Mouse (Mus musculus): ENCODE results near the gene Rab5c. TPM values are rescaled to one million over a fixed set of nuclear protein-coding genes. Genes with fewer than 3 reads are reported as not detected.

Gene Rab5c
- polyA plus RNA-seq, 1 experiment from 2014 or later = 34.7 TPM

DNA sequence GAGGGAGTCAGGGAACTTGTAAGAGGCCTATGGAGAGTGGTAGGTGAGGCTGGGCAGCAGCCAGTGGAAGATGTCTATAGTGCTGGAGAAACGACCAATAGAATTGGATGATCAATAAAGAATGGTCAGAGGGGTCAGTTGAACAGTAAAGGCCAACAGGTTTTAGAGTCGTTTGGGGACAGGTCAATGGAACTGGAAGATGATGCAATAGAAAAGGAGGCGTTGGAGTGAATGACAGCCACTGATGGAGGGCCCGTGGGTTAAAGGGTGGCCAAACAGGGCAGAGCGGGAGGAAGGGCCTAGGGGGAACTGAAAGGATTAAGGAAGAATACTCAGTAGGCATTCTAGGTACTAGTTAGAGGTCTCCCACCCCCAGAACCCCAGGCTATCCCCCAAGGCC lies 9.1 kb upstream of the Rab5c start:
- H3K4me2 ChIP-seq (ENCODE audit: low read length) = no peak overlapping the region
- no peak overlapping the region for H3K4me3 ChIP-seq (replicated peaks; ENCODE audit: low read depth, low read length)
- H3K36me3 ChIP-seq (ENCODE audit: insufficient read depth, low read length) = no peaks in the 10 kb centered on the region
- 55% methylated on average over 5 of the region's 5 CpGs for WGBS
- H3K9ac ChIP-seq (ENCODE audit: low read depth, low read length) = no peak overlapping the region
- no peak for TF ChIP-seq CTCF (IDR thresholded peaks at IDR 0.05; ENCODE audit: low read depth)
- no peak for DNase-seq (ENCODE audit: low spot score)
- no peak overlapping the region for H3K27ac ChIP-seq
- H3K9me3 ChIP-seq (replicated peaks; ENCODE audit: low read length) = no peaks in the 10 kb centered on the region
- no peak for ATAC-seq (replicated peaks; ENCODE audit: low FRiP score, low read depth)
- no peaks in the 10 kb centered on the region for H3K4me1 ChIP-seq (replicated peaks; ENCODE audit: insufficient read depth, low read length)
- H3K27me3 ChIP-seq (ENCODE audit: insufficient read depth, low read length) = no peaks in the 10 kb centered on the region

DNA sequence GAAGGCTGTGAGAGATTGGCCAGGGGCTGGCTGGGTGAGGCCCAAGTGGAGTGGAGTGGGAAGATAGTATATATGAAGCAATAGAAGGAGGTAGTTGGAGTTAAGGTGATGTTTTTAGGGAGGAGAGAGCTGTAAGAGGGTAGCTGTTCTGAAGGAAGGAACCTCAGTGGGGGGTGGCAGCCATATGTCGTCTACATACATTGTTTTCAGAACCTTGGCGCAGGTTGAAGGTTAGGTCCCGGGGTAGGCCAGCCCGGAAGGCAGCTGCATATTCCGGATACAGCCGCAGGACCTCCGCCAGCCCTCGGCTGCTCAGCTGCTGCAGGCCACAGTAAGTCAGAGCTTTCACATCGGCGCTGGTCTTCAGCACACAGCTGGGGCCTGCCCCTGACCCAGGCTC lies 8.5 kb upstream of the Rab5c start:
- Histone ChIP-seq H3K9ac (ENCODE audit: low read depth, low read length) (no peak overlapping the region), H3K27me3 (ENCODE audit: insufficient read depth, low read length) (no peaks in the 10 kb centered on the region), H3K4me1 (replicated peaks; ENCODE audit: insufficient read depth, low read length) (no peaks in the 10 kb centered on the region), H3K27ac (no peak overlapping the region), H3K4me2 (ENCODE audit: low read length) (no peak overlapping the region), H3K36me3 (ENCODE audit: insufficient read depth, low read length) (no peaks in the 10 kb centered on the region), H3K4me3 (replicated peaks; ENCODE audit: low read depth, low read length) (no peak overlapping the region), H3K9me3 (replicated peaks; ENCODE audit: low read length) (no peaks in the 10 kb centered on the region)
- DNase-seq (ENCODE audit: low spot score) (no peak), ATAC-seq (replicated peaks; ENCODE audit: low FRiP score, low read depth) (no peak)
- no peak for TF ChIP-seq CTCF (IDR thresholded peaks at IDR 0.05; ENCODE audit: low read depth)
- WGBS = 75% methylated on average over 10 of the region's 10 CpGs

- DNase-seq (ENCODE audit: low spot score) = peak; percentile 76
- no peaks in the 10 kb centered on the region for H3K9me3 ChIP-seq (replicated peaks; ENCODE audit: low read length)
- no peak overlapping the region for H3K4me2 ChIP-seq (ENCODE audit: low read length)
- no peaks in the 10 kb centered on the region for H3K27me3 ChIP-seq (ENCODE audit: insufficient read depth, low read length)
- no peak overlapping the region for H3K9ac ChIP-seq (ENCODE audit: low read depth, low read length)
- H3K4me1 ChIP-seq (replicated peaks; ENCODE audit: insufficient read depth, low read length) = no peaks in the 10 kb centered on the region
- no peak overlapping the region for H3K27ac ChIP-seq
- peak; percentile 78 for TF ChIP-seq CTCF (IDR thresholded peaks at IDR 0.05; ENCODE audit: low read depth)
- no peak for ATAC-seq (replicated peaks; ENCODE audit: low FRiP score, low read depth)
- H3K36me3 ChIP-seq (ENCODE audit: insufficient read depth, low read length) = no peaks in the 10 kb centered on the region
- 13% methylated on average over 6 of the region's 6 CpGs for WGBS
- no peak overlapping the region for H3K4me3 ChIP-seq (replicated peaks; ENCODE audit: low read depth, low read length)
Observed at GRCm38 (mm10) chr11:100745085-100745484, 7.1 kb upstream of the Rab5c start.

DNA sequence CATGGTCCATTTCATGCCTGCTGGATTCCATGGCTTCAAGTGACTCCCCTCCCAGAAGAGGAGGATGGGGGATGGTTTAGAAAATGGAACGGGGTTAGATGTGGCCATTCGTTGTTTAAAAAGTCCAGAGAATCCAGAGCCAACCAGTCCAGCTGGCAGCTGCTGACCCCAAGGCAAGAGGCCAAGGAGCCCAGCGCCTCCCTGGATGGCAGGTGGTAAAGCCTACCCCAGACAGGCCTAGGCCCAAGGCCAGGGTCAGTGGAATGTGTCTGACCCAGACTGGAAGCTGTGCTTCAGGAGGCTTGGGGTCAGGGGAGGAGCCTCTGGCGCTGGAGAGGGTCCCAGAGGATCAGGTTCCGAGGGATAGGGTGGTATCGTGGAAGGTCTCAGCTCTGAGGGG lies 3.3 kb upstream of the Rab5c start:
- Histone ChIP-seq H3K9me3 (replicated peaks; ENCODE audit: low read length) (no peaks in the 10 kb centered on the region), H3K4me3 (replicated peaks; ENCODE audit: low read depth, low read length) (no peak overlapping the region), H3K9ac (ENCODE audit: low read depth, low read length) (no peak overlapping the region), H3K4me2 (ENCODE audit: low read length) (no peak overlapping the region), H3K36me3 (ENCODE audit: insufficient read depth, low read length) (no peaks in the 10 kb centered on the region), H3K27ac (no peak overlapping the region), H3K4me1 (replicated peaks; ENCODE audit: insufficient read depth, low read length) (peaks cover 10% of the 10 kb centered on the region), H3K27me3 (ENCODE audit: insufficient read depth, low read length) (no peaks in the 10 kb centered on the region)
- DNase-seq (ENCODE audit: low spot score) = no peak
- 43% methylated on average over 6 of the region's 6 CpGs for WGBS
- no peak for ATAC-seq (replicated peaks; ENCODE audit: low FRiP score, low read depth)
- no peak for TF ChIP-seq CTCF (IDR thresholded peaks at IDR 0.05; ENCODE audit: low read depth)

DNA sequence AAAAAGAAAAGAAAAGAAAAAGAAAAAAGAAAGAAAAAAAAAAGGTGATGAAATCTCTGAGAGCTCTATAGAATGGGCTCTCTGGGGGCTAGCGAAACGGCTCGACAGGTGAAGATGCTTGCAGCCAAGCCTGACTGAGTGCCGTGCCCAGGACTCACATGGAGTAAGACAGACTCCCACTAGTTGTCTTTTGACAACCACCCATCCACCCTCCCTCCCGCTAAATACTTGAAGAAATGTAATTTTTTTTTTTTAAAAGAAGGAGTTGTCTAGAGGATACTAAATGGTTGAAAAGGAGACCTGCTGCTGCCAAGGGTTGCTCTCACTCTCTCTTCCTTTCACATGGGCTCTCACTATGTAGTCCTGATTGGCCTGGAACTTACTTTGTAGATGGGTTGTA lies 734 bp upstream of the Rab5c start:
- Histone ChIP-seq H3K4me2 (ENCODE audit: low read length) (peak overlapping the region; percentile 53), H3K9ac (ENCODE audit: low read depth, low read length) (no peak overlapping the region), H3K4me1 (replicated peaks; ENCODE audit: insufficient read depth, low read length) (peaks cover 18% of the 10 kb centered on the region), H3K4me3 (replicated peaks; ENCODE audit: low read depth, low read length) (no peak overlapping the region), H3K27me3 (ENCODE audit: insufficient read depth, low read length) (no peaks in the 10 kb centered on the region), H3K9me3 (replicated peaks; ENCODE audit: low read length) (no peaks in the 10 kb centered on the region), H3K27ac (no peak overlapping the region), H3K36me3 (ENCODE audit: insufficient read depth, low read length) (no peaks in the 10 kb centered on the region)
- ATAC-seq (replicated peaks; ENCODE audit: low FRiP score, low read depth) (no peak), DNase-seq (ENCODE audit: low spot score) (no peak)
- TF ChIP-seq CTCF (IDR thresholded peaks at IDR 0.05; ENCODE audit: low read depth) = no peak
- WGBS = 17% methylated on average over 5 of the region's 5 CpGs

- H3K4me1 ChIP-seq (replicated peaks; ENCODE audit: insufficient read depth, low read length) = peaks cover 18% of the 10 kb centered on the region
- DNase-seq (ENCODE audit: low spot score) = no peak
- peak overlapping the region; percentile 96 for H3K9ac ChIP-seq (ENCODE audit: low read depth, low read length)
- no peaks in the 10 kb centered on the region for H3K36me3 ChIP-seq (ENCODE audit: insufficient read depth, low read length)
- TF ChIP-seq CTCF (IDR thresholded peaks at IDR 0.05; ENCODE audit: low read depth) = no peak
- no peaks in the 10 kb centered on the region for H3K27me3 ChIP-seq (ENCODE audit: insufficient read depth, low read length)
- ATAC-seq (replicated peaks; ENCODE audit: low FRiP score, low read depth) = no peak
- WGBS = 0% methylated on average over 13 of the region's 13 CpGs
- H3K4me3 ChIP-seq (replicated peaks; ENCODE audit: low read depth, low read length) = peak overlapping the region; percentile 95
- H3K9me3 ChIP-seq (replicated peaks; ENCODE audit: low read length) = no peaks in the 10 kb centered on the region
- peak overlapping the region; percentile 73 for H3K4me2 ChIP-seq (ENCODE audit: low read length)
- peak overlapping the region; percentile 79 for H3K27ac ChIP-seq
Observed at GRCm38 (mm10) chr11:100737105-100737733, 796 bp downstream of the Rab5c start.

GRCm38 (mm10) chr11:100736746-100737080 lies 1.3 kb downstream of the Rab5c start:
- DNase-seq (ENCODE audit: low spot score) = no peak
- H3K4me3 ChIP-seq (replicated peaks; ENCODE audit: low read depth, low read length) = peak overlapping the region; percentile 95
- peak overlapping the region; percentile 79; the same call in 1 of the 2 replicates for H3K27ac ChIP-seq
- ATAC-seq (replicated peaks; ENCODE audit: low FRiP score, low read depth) = no peak
- TF ChIP-seq CTCF (IDR thresholded peaks at IDR 0.05; ENCODE audit: low read depth) = no peak
- WGBS = 77% methylated on average over 4 of the region's 4 CpGs
- H3K27me3 ChIP-seq (ENCODE audit: insufficient read depth, low read length) = no peaks in the 10 kb centered on the region
- H3K4me2 ChIP-seq (ENCODE audit: low read length) = peak overlapping the region; percentile 73
- H3K4me1 ChIP-seq (replicated peaks; ENCODE audit: insufficient read depth, low read length) = peaks cover 18% of the 10 kb centered on the region
- H3K9ac ChIP-seq (ENCODE audit: low read depth, low read length) = peak overlapping the region; percentile 96
- no peaks in the 10 kb centered on the region for H3K36me3 ChIP-seq (ENCODE audit: insufficient read depth, low read length)
- H3K9me3 ChIP-seq (replicated peaks; ENCODE audit: low read length) = no peaks in the 10 kb centered on the region
